Comparison of ENCODE assay signal across 8 mouse cellular contexts in the genomic region with DNA sequence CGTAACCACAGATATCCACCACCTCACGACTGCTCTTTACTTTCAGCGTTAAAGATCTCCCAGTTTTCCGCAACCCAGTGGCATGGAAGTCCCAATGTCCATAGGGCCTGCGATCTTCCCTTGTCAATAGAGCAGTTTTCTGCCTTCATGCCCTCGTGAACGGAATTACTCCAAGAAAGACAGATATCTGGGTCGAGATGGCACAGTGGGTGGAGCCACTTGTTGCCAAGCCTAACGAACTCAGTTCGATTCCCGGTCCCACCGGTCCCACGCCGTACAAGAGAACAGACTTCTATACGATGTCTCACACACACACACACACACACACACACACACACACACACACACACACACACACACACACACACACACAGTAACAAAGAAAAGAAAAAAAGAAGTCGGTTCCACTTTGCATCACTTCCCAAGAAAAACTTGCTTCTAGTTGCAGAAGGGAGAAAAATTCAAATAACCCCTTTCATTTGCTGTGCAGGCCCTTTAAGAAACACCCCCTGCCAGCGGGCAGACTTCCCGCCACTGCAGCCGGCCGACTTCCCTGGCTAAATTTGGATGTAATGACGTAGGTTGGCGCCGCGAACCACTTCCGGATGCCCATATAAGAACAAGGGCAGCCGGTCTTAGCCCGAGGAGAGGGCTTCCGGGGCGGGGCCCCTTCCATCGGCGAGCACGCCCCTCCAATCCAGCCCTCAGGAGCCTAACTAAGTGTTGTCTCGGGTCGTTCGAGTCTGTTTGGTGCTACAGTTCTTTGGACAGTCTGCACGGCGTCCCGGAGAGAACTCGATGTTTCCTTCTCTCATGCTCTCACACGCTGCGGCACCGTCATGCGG. TPM values are rescaled to one million over a fixed set of nuclear protein-coding genes. Genes with fewer than 3 reads are reported as not detected.
A peak's percentile ranks its signal among the peaks of the same experiment; 100 is the strongest.
DNase-seq lines count a peak whose midpoint lies in the region; ATAC-seq and TF ChIP-seq lines count a peak whose summit lies in the region.

No protein-coding gene starts in this region.

- peak overlapping the region; percentile 86 for H3K4me2 ChIP-seq in heart, embryonic 16.5 days (ENCODE audit: low read depth, low read length)
- peak overlapping the region; percentile 99 for H3K4me2 ChIP-seq in liver, embryonic 16.5 days (ENCODE audit: low read depth, low read length)
- H3K4me2 ChIP-seq in neural tube, embryonic 13.5 days, result peak overlapping the region; percentile 87

- TF ChIP-seq CTCF in testis, adult 2 months (IDR thresholded peaks at IDR 0.05; ENCODE audit: control insufficient read depth, insufficient read depth, insufficient replicate concordance, low read depth, low read length), result no peak

- 3% methylated on average over 43 of the region's 43 CpGs for WGBS in forebrain, embryonic 10.5 days
- 2% methylated on average over 43 of the region's 43 CpGs for WGBS in heart, embryonic 16.5 days
- WGBS in liver, embryonic 16.5 days (ENCODE audit: insufficient replicate concordance), result 2% methylated on average over 43 of the region's 43 CpGs
- WGBS in neural tube, embryonic 13.5 days, result 3% methylated on average over 42 of the region's 43 CpGs

- TF ChIP-seq POLR2A in testis, adult 2 months (IDR thresholded peaks at IDR 0.05; ENCODE audit: control insufficient read depth, low read depth, low read length), result peak; percentile 79; the same call in 1 of the 2 replicates

- H3K27me3 ChIP-seq in forebrain, embryonic 10.5 days (ENCODE audit: poor library complexity, severe bottlenecking), result no peaks in the 10 kb centered on the region
- no peaks in the 10 kb centered on the region for H3K27me3 ChIP-seq in heart, embryonic 16.5 days (ENCODE audit: control insufficient read depth, insufficient read depth, low read length)
- no peaks in the 10 kb centered on the region for H3K27me3 ChIP-seq in liver, embryonic 16.5 days (ENCODE audit: control insufficient read depth, insufficient read depth, low read depth, low read length)
- no peaks in the 10 kb centered on the region for H3K27me3 ChIP-seq in neural tube, embryonic 13.5 days
- peaks cover 3% of the 10 kb centered on the region; the same call in 1 of the 2 replicates for H3K27me3 ChIP-seq in testis, adult 2 months (ENCODE audit: control insufficient read depth, insufficient read depth, low read length)

- H3K9me3 ChIP-seq in forebrain, embryonic 10.5 days, result no peaks in the 10 kb centered on the region
- no peaks in the 10 kb centered on the region for H3K9me3 ChIP-seq in heart, embryonic 16.5 days (replicated peaks; ENCODE audit: control insufficient read depth, low read length)
- H3K9me3 ChIP-seq in liver, embryonic 16.5 days (replicated peaks; ENCODE audit: control insufficient read depth, low read length), result no peaks in the 10 kb centered on the region
- no peaks in the 10 kb centered on the region for H3K9me3 ChIP-seq in neural tube, embryonic 13.5 days

- peak overlapping the region; percentile 94 for H3K27ac ChIP-seq in forebrain, embryonic 10.5 days
- peak overlapping the region; percentile 97 for H3K27ac ChIP-seq in heart, embryonic 16.5 days (ENCODE audit: low read length)
- H3K27ac ChIP-seq in liver, embryonic 16.5 days (ENCODE audit: low read length), result peak overlapping the region; percentile 97
- peak overlapping the region; percentile 94 for H3K27ac ChIP-seq in neural tube, embryonic 13.5 days (replicated peaks)
- H3K27ac ChIP-seq in testis, adult 2 months (ENCODE audit: control insufficient read depth, insufficient read depth, low read depth, low read length), result peak overlapping the region; percentile 88

- peak overlapping the region; percentile 97 for H3K4me3 ChIP-seq in forebrain, embryonic 10.5 days
- peak overlapping the region; percentile 76 for H3K4me3 ChIP-seq in heart, embryonic 16.5 days (ENCODE audit: low read length)
- peak overlapping the region; percentile 81 for H3K4me3 ChIP-seq in liver, embryonic 16.5 days (ENCODE audit: low read depth, low read length)
- peak overlapping the region; percentile 82 for H3K4me3 ChIP-seq in neural tube, embryonic 13.5 days
- peak overlapping the region; percentile 93 for H3K4me3 ChIP-seq in testis, adult 2 months (ENCODE audit: control insufficient read depth, low read depth, low read length)

- peaks cover 22% of the 10 kb centered on the region for H3K36me3 ChIP-seq in forebrain, embryonic 10.5 days (replicated peaks)
- peaks cover 5% of the 10 kb centered on the region; the same call in 1 of the 2 replicates for H3K36me3 ChIP-seq in heart, embryonic 16.5 days (ENCODE audit: control insufficient read depth, insufficient read depth)
- H3K36me3 ChIP-seq in liver, embryonic 16.5 days (ENCODE audit: control insufficient read depth, insufficient read depth), result no peaks in the 10 kb centered on the region
- H3K36me3 ChIP-seq in neural tube, embryonic 13.5 days, result peaks cover 7% of the 10 kb centered on the region
- no peaks in the 10 kb centered on the region for H3K36me3 ChIP-seq in testis, adult 2 months (ENCODE audit: control insufficient read depth, insufficient read depth, low read length)

- H3K9ac ChIP-seq in heart, embryonic 16.5 days (ENCODE audit: low read length), result peak overlapping the region; percentile 80
- peak overlapping the region; percentile 86 for H3K9ac ChIP-seq in liver, embryonic 16.5 days (ENCODE audit: low read depth, low read length)
- H3K9ac ChIP-seq in neural tube, embryonic 13.5 days, result peak overlapping the region; percentile 84

- peak; percentile 82 for ATAC-seq in heart, embryonic 16.5 days (replicated peaks; ENCODE audit: extremely low read depth, insufficient read depth, low FRiP score)
- peak; percentile 80 for ATAC-seq in liver, embryonic 16.5 days (ENCODE audit: low read depth)
- ATAC-seq in neural tube, embryonic 13.5 days (ENCODE audit: low read depth), result peak; percentile 74

- peak; percentile 83 to 84 for DNase-seq in CD8-positive naive resting alpha-beta T cell, adult 2 months (ENCODE audit: low read depth in 2 of 2, low spot score in 2 of 2)
- peak; percentile 99 for DNase-seq in c-Kit-positive CD71-negative TER-119-negative erythroid progenitor cells, embryonic 14.5 days (ENCODE audit: low read depth)
- DNase-seq in forebrain, embryonic 10.5 days (ENCODE audit: extremely low spot score, low spot score), result peak; percentile 97
- peak; percentile 96 to 98 for DNase-seq in kidney, postnatal 4 days

- peaks cover 73% of the 10 kb centered on the region for H3K4me1 ChIP-seq in forebrain, embryonic 10.5 days
- H3K4me1 ChIP-seq in heart, embryonic 16.5 days (ENCODE audit: control insufficient read depth, insufficient read depth, low read length), result peaks cover 28% of the 10 kb centered on the region
- peaks cover 53% of the 10 kb centered on the region for H3K4me1 ChIP-seq in liver, embryonic 16.5 days (ENCODE audit: control insufficient read depth, low read depth, low read length)
- H3K4me1 ChIP-seq in neural tube, embryonic 13.5 days (replicated peaks), result peaks cover 61% of the 10 kb centered on the region
- H3K4me1 ChIP-seq in testis, adult 2 months (ENCODE audit: control insufficient read depth, insufficient read depth, low read length), result peaks cover 33% of the 10 kb centered on the region

RNA-seq across cellular contexts. Expression of gene Ier2, which starts 1.1 kb away (rescaled TPM):
- polyA plus RNA-seq in forebrain, embryonic 10.5 days (2016; fragmentation: Nextera tagmentation; extraction: Ambion mirVana), result 91.4 and 96.9 TPM in 2 replicates
- polyA plus RNA-seq in heart, embryonic 16.5 days (2015; fragmentation: Nextera tagmentation; extraction: Ambion mirVana), result 43.0 and 43.3 TPM in 2 replicates
- 17.3 and 20.3 TPM in 2 replicates for polyA plus RNA-seq in liver, embryonic 16.5 days (2015; fragmentation: Nextera tagmentation; extraction: Ambion mirVana)
- polyA plus RNA-seq in neural tube, embryonic 13.5 days (2015; fragmentation: Nextera tagmentation; extraction: Ambion mirVana), result 32.5 and 37.7 TPM in 2 replicates
- polyA plus RNA-seq in testis, adult 2 months (2012; rRNA removed), result 2.1 and 2.3 TPM in 2 replicates

RNA-seq across cellular contexts. Expression of gene Trmt1, which starts 22.4 kb away (rescaled TPM):
- polyA plus RNA-seq in forebrain, embryonic 10.5 days (2016; fragmentation: Nextera tagmentation; extraction: Ambion mirVana), result 68.8 and 69.3 TPM in 2 replicates
- 43.2 and 46.7 TPM in 2 replicates for polyA plus RNA-seq in heart, embryonic 16.5 days (2015; fragmentation: Nextera tagmentation; extraction: Ambion mirVana)
- polyA plus RNA-seq in liver, embryonic 16.5 days (2015; fragmentation: Nextera tagmentation; extraction: Ambion mirVana), result 27.3 and 27.7 TPM in 2 replicates
- polyA plus RNA-seq in neural tube, embryonic 13.5 days (2015; fragmentation: Nextera tagmentation; extraction: Ambion mirVana), result 53.6 and 55.5 TPM in 2 replicates
- 131 and 161 TPM in 2 replicates for polyA plus RNA-seq in testis, adult 2 months (2012; rRNA removed)

RNA-seq across cellular contexts. Expression of gene Nacc1, which starts 24.0 kb away (rescaled TPM):
- 31.3 and 31.5 TPM in 2 replicates for polyA plus RNA-seq in forebrain, embryonic 10.5 days (2016; fragmentation: Nextera tagmentation; extraction: Ambion mirVana)
- 11.7 and 14.4 TPM in 2 replicates for polyA plus RNA-seq in heart, embryonic 16.5 days (2015; fragmentation: Nextera tagmentation; extraction: Ambion mirVana)
- 5.4 and 6.3 TPM in 2 replicates for polyA plus RNA-seq in liver, embryonic 16.5 days (2015; fragmentation: Nextera tagmentation; extraction: Ambion mirVana)
- 14.1 and 15.1 TPM in 2 replicates for polyA plus RNA-seq in neural tube, embryonic 13.5 days (2015; fragmentation: Nextera tagmentation; extraction: Ambion mirVana)
- 27.5 and 28.2 TPM in 2 replicates for polyA plus RNA-seq in testis, adult 2 months (2012; rRNA removed)

RNA-seq across cellular contexts. Expression of gene Lyl1, which starts 37.6 kb away (rescaled TPM):
- 4.9 and 5.8 TPM in 2 replicates for polyA plus RNA-seq in forebrain, embryonic 10.5 days (2016; fragmentation: Nextera tagmentation; extraction: Ambion mirVana)
- polyA plus RNA-seq in heart, embryonic 16.5 days (2015; fragmentation: Nextera tagmentation; extraction: Ambion mirVana), result 10.2 and 12.0 TPM in 2 replicates
- 43.7 and 45.6 TPM in 2 replicates for polyA plus RNA-seq in liver, embryonic 16.5 days (2015; fragmentation: Nextera tagmentation; extraction: Ambion mirVana)
- polyA plus RNA-seq in neural tube, embryonic 13.5 days (2015; fragmentation: Nextera tagmentation; extraction: Ambion mirVana), result 2.8 and 3.6 TPM in 2 replicates
- 0.93 and 1.2 TPM in 2 replicates for polyA plus RNA-seq in testis, adult 2 months (2012; rRNA removed)

RNA-seq across cellular contexts. Expression of gene G430095P16Rik, which starts 59.1 kb away (rescaled TPM):
- polyA plus RNA-seq in forebrain, embryonic 10.5 days (2016; fragmentation: Nextera tagmentation; extraction: Ambion mirVana), result 1.3 and 2.1 TPM in 2 replicates
- polyA plus RNA-seq in heart, embryonic 16.5 days (2015; fragmentation: Nextera tagmentation; extraction: Ambion mirVana), result 3.1 and 4.7 TPM in 2 replicates
- 7.0 and 7.8 TPM in 2 replicates for polyA plus RNA-seq in liver, embryonic 16.5 days (2015; fragmentation: Nextera tagmentation; extraction: Ambion mirVana)
- polyA plus RNA-seq in neural tube, embryonic 13.5 days (2015; fragmentation: Nextera tagmentation; extraction: Ambion mirVana), result 1.4 and 2.2 TPM in 2 replicates
- polyA plus RNA-seq in testis, adult 2 months (2012; rRNA removed), result 0.32 TPM in 2 replicates

Comparison
In these comparisons a context has a peak if more than half of its experiments do, and no peak if none do; other contexts are left out.
1. Peak in every context shown above with its lines: DNase-seq, ATAC-seq, H3K4me3 ChIP-seq and H3K27ac ChIP-seq.